Mouse (Mus musculus) monocyte, adult 5-6 weeks (primary cell): ENCODE measurements around the gene Uchl5. TPM values are rescaled to one million over a fixed set of nuclear protein-coding genes. Genes with fewer than 3 reads are reported as not detected.

Source experiments
- total RNA-seq: library from RNA; stranded (forward); fragments of 200-1000, 200-491, 200-594 nt; gene quantifications from 3 replicates; pipeline ENCODE4 v1.2.3, GENCODE M21; 2017

Uchl5 gene
- total RNA-seq, 1 experiment from 2014 or later, result 91.0 TPM

Other genes with a start within 250 kb of the Uchl5 start
- gene B3galt2, start 136.6 kb upstream of the Uchl5 start, total RNA-seq, result 0.10 TPM in 2 of 3 replicates, not detected in the other
- gene Cdc73, start 74.4 kb upstream of the Uchl5 start, total RNA-seq, result 8.4 to 27.0 TPM (median 24.3 TPM) in 3 replicates
- 11.3 to 39.8 TPM (median 23.3 TPM) in 3 replicates for gene Glrx2, start 60.9 kb upstream of the Uchl5 start, total RNA-seq
- gene Trove2, start 204 bp upstream of the Uchl5 start, total RNA-seq, result 2.1 to 9.4 TPM (median 2.2 TPM) in 3 replicates
- 463 to 869 TPM (median 773 TPM) in 3 replicates for gene Rgs2, start 226.9 kb downstream of the Uchl5 start, total RNA-seq